Mouse (Mus musculus) E14TG2a.4 (cell line): ENCODE measurements around the gene Gadd45b.

Experiments
- CTCF ChIP-seq: conservative IDR thresholded peaks from 2 replicates; pipeline ENCODE4 v1.5.1; 2014; ENCODE audit warnings: low read length
- NANOG ChIP-seq: IDR thresholded peaks from 2 replicates; pipeline ENCODE4 v1.6.1; 2014; ENCODE audit warnings: borderline replicate concordance, low read length, mixed read lengths
- POU5F1 ChIP-seq: IDR thresholded peaks from 2 replicates; pipeline ENCODE4 v1.6.1; 2014; ENCODE audit warnings: low read length, borderline replicate concordance

GRCm38 (mm10) chr10:80967101-80967656, 37.3 kb downstream of the Gadd45b start:
- TF ChIP-seq CTCF = no peak
- no peak for TF ChIP-seq NANOG
- TF ChIP-seq POU5F1 = no peak
